Mouse (Mus musculus): ENCODE measurements around the gene Rab11b.

GRCm38 (mm10) chr17:33782067-33782466 is 21.7 kb upstream of the Rab11b start:
- no peak for TF ChIP-seq CTCF (IDR thresholded peaks at IDR 0.05; ENCODE audit: insufficient read depth, low read length)
- TF ChIP-seq POLR2A (IDR thresholded peaks at IDR 0.05; ENCODE audit: borderline replicate concordance, extremely low read depth, low read depth, low read length), result no peak

All from lung, adult 2 months (tissue).